Mouse (Mus musculus): Measurements from ENCODE around the gene Kat5. TPM values are rescaled to one million over a fixed set of nuclear protein-coding genes. Genes with fewer than 3 reads are reported as not detected.

Gene Kat5
- polyA plus RNA-seq, 1 experiment from 2014 or later, result 72.7 TPM

DNA sequence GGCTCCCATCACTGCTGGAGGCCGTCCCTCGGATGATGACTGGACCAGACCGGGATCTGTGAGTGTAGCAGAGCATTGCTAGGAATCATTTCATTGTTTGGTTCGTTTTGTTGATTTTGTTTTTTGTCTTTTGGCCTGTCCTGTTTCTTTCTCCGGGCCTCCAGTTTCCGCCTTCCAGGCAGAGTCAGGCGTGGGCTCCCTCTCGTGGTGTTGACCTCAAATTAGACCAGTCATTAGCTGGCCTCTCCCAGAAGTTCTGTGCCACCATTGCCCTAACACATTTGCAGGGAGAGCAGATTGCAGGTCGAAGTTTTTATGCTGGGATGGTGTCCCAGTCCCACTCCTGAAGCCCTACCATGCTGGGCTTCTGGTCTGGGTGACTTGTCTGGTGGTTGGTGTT is 20.9 kb downstream of the Kat5 start:
- WGBS, result 85% methylated on average over 9 of the region's 9 CpGs
- no peak for ATAC-seq
- Histone ChIP-seq H3K9me3 (replicated peaks) (no peaks in the 10 kb centered on the region), H3K36me3 (ENCODE audit: poor library complexity, severe bottlenecking) (no peaks in the 10 kb centered on the region), H3K27me3 (no peaks in the 10 kb centered on the region), H3K4me3 (no peak overlapping the region), H3K9ac (0 out of 2 replicates have a peak overlapping the region, but pooled peaks have one; percentile 13), H3K4me2 (no peak overlapping the region), H3K4me1 (no peaks in the 10 kb centered on the region), H3K27ac (no peak overlapping the region)

DNA sequence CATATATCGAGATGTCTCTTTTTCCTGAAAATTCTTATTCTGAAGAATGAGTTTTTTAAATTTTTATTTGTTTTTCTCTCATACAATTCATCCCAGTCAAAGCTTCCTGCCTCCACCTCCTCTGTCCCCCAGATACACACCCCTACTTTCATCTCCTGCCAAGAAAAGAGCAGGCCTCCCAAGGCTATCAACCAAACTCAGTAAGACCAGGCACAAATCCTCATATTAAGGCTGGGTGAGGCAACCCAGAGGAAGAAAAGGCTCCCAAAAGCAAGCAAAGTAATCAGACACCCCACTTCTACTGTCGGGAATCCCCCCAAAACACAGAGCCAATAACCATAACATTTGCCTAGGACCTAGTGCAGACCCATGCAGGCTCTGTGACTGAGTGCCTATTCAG is 28.0 kb downstream of the Kat5 start:
- Histone ChIP-seq H3K36me3 (ENCODE audit: poor library complexity, severe bottlenecking) (no peaks in the 10 kb centered on the region), H3K4me2 (no peak overlapping the region), H3K27me3 (no peaks in the 10 kb centered on the region), H3K4me3 (no peak overlapping the region), H3K9ac (no peak overlapping the region), H3K9me3 (replicated peaks) (no peaks in the 10 kb centered on the region), H3K4me1 (no peaks in the 10 kb centered on the region), H3K27ac (no peak overlapping the region)
- WGBS, result 80% methylated on average over 2 of the region's 2 CpGs
- ATAC-seq, result no peak

DNA sequence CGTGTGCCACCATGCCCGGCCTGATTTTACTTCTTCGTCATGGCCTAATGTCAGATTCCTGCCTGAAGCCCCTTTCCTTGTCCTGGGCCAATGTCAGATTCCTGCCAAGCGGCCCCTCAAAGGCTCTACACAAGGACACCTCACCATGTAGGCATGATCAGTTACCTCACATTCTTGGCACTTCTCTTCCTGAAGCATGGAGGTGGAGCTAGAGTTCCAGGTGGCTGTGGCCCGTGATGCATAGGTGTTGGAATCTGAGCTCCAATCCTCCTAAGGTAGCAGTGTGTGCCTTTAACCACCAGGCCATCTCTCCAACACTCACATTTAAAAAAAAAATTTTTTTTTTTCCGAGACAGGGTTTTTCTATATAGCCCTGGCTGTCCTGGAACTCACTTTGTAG is 29.3 kb downstream of the Kat5 start:
- no peak overlapping the region for H3K9ac ChIP-seq
- no peak for ATAC-seq
- no peak overlapping the region for H3K27ac ChIP-seq
- H3K27me3 ChIP-seq, result no peaks in the 10 kb centered on the region
- 88% methylated on average over 6 of the region's 6 CpGs for WGBS
- H3K36me3 ChIP-seq (ENCODE audit: poor library complexity, severe bottlenecking), result no peaks in the 10 kb centered on the region
- H3K9me3 ChIP-seq (replicated peaks), result no peaks in the 10 kb centered on the region
- H3K4me2 ChIP-seq, result no peak overlapping the region
- H3K4me1 ChIP-seq, result no peaks in the 10 kb centered on the region
- no peak overlapping the region for H3K4me3 ChIP-seq

GRCm38 (mm10) chr19:5579971-5580370 is 30.1 kb downstream of the Kat5 start:
- Histone ChIP-seq H3K4me2 (no peak overlapping the region), H3K4me3 (no peak overlapping the region), H3K36me3 (ENCODE audit: poor library complexity, severe bottlenecking) (no peaks in the 10 kb centered on the region), H3K4me1 (no peaks in the 10 kb centered on the region), H3K9me3 (replicated peaks) (no peaks in the 10 kb centered on the region), H3K9ac (no peak overlapping the region), H3K27me3 (no peaks in the 10 kb centered on the region), H3K27ac (no peak overlapping the region)
- ATAC-seq, result no peak
- WGBS, result 80% methylated on average over 4 of the region's 4 CpGs

- H3K27ac ChIP-seq, result no peak overlapping the region
- H3K9me3 ChIP-seq (replicated peaks), result no peaks in the 10 kb centered on the region
- no peak for ATAC-seq
- H3K36me3 ChIP-seq (ENCODE audit: poor library complexity, severe bottlenecking), result 0 out of 2 replicates have a peak, but pooled peaks cover 4% of the 10 kb centered on the region
- no peak overlapping the region for H3K4me2 ChIP-seq
- H3K4me1 ChIP-seq, result no peaks in the 10 kb centered on the region
- H3K4me3 ChIP-seq, result no peak overlapping the region
- H3K9ac ChIP-seq, result no peak overlapping the region
- no peaks in the 10 kb centered on the region for H3K27me3 ChIP-seq
- WGBS, result 100% methylated on average over 1 of the region's 1 CpGs
Measured at GRCm38 (mm10) chr19:5575336-5575735, 34.7 kb downstream of the Kat5 start.

DNA sequence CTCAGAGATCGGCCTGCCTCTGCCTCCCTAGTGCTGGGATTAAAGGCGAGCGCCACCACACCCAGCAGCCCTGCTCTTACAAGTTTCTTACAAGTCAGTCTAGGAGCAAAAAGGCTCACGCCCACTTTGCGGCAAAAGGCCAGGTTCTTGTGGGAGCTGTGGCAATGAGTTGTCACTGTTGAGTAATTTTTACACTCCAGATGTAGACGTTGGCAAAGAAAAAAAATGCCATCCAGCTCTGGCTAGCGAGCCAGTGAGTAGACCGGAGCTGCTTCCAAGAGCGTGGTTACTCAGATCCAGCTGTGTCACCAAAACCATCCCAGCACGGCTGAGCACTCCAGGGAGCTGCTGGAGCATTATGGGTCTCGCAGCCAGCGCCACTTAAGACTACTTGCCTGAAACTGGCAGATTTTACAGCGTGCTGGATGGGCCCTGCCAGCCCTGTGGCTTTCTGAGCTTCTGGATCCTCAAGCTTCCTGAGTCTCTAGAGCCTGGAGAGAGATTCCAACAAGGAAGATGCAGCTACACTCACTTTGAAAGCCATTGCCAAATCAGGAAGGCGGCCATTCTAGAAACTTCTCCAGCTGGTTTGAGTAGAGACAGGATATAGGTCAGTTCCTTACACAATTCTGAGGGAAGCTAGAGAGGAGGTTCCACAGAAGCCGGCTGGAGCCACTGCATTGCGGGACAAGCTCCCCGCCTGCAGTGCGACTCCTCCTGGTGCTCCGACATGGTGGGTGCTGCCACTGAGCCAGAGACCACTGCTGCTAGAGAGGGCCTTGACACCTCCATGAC is 37.5 kb downstream of the Kat5 start:
- H3K27me3 ChIP-seq, result no peaks in the 10 kb centered on the region
- H3K9me3 ChIP-seq (replicated peaks), result no peaks in the 10 kb centered on the region
- no peak overlapping the region for H3K4me2 ChIP-seq
- no peak overlapping the region for H3K27ac ChIP-seq
- WGBS, result 90% methylated on average over 19 of the region's 19 CpGs
- ATAC-seq, result no peak
- peaks cover 10% of the 10 kb centered on the region for H3K4me1 ChIP-seq
- H3K4me3 ChIP-seq, result no peak overlapping the region
- H3K36me3 ChIP-seq (ENCODE audit: poor library complexity, severe bottlenecking), result 0 out of 2 replicates have a peak, but pooled peaks cover 8% of the 10 kb centered on the region
- peak overlapping the region; percentile 8; the same call in 1 of the 2 replicates for H3K9ac ChIP-seq

- no peak overlapping the region for H3K4me3 ChIP-seq
- H3K9me3 ChIP-seq (replicated peaks), result no peaks in the 10 kb centered on the region
- 0 out of 2 replicates have a peak, but pooled peaks cover 8% of the 10 kb centered on the region for H3K36me3 ChIP-seq (ENCODE audit: poor library complexity, severe bottlenecking)
- 86% methylated on average over 5 of the region's 5 CpGs for WGBS
- peaks cover 2% of the 10 kb centered on the region; the same call in 1 of the 2 replicates for H3K27me3 ChIP-seq
- no peak overlapping the region for H3K27ac ChIP-seq
- peaks cover 15% of the 10 kb centered on the region for H3K4me1 ChIP-seq
- H3K9ac ChIP-seq, result no peak overlapping the region
- H3K4me2 ChIP-seq, result no peak overlapping the region
- no peak for ATAC-seq
Measured at GRCm38 (mm10) chr19:5571831-5572230, 38.2 kb downstream of the Kat5 start.

DNA sequence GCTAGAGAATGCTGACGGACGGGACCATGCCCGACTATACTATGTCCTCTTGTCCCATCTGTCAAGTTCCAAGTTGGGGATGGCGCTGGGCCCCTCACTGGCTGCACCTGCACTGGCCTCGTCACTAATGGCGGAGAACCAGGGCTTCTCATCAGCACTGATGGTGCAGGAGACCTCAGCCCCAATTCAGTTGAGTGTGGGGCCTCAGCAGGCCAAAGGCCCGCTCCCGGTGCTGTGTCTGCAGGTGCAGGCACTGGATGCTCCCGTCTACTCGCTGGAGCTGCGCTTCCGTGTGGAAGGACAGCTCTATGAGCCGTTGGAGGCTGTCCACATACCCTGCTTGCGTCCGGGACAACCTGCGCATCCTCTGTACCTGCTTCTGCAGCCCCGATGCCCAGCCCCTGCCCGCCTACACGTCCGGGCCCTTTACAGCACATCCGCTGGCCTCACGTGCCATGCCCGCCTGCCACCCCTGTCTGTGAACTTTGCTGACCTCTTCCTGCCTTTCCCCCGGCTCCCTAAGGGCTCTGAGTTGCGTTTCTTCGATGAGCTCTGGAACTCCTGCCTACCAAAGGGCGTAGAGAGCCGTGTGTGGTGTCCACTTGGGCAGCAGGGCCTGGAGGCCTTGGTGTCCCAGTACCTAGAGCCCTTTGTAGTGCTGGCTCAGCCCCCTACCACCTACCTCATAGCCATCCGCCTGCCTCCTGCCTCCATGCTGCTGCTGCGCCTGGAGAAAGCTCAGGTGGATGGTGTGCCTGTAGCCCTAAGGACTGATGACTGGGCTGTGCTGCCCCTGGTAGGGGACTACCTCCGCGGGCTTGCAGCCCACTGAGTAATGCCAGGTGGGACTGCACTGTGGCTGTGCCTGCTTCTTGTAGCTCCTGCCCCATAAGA is 39.4 kb downstream of the Kat5 start:
- WGBS, result 91% methylated on average over 32 of the region's 32 CpGs

GRCm38 (mm10) chr19:5569521-5569920 is 40.5 kb downstream of the Kat5 start:
- no peaks in the 10 kb centered on the region for H3K9me3 ChIP-seq (replicated peaks)
- H3K4me1 ChIP-seq, result peaks cover 17% of the 10 kb centered on the region
- no peak overlapping the region for H3K27ac ChIP-seq
- 0 out of 2 replicates have a peak, but pooled peaks cover 8% of the 10 kb centered on the region for H3K36me3 ChIP-seq (ENCODE audit: poor library complexity, severe bottlenecking)
- H3K4me2 ChIP-seq, result no peak overlapping the region
- H3K9ac ChIP-seq, result no peak overlapping the region
- H3K4me3 ChIP-seq, result no peak overlapping the region
- ATAC-seq, result no peak
- peaks cover 19% of the 10 kb centered on the region for H3K27me3 ChIP-seq
- WGBS, result 87% methylated on average over 10 of the region's 10 CpGs

More for the DNA sequence above, 39.4 kb downstream of the Kat5 start:
- peaks cover 17% of the 10 kb centered on the region for H3K4me1 ChIP-seq
- H3K36me3 ChIP-seq (ENCODE audit: poor library complexity, severe bottlenecking), result 0 out of 2 replicates have a peak, but pooled peaks cover 8% of the 10 kb centered on the region
- H3K4me2 ChIP-seq, result no peak overlapping the region
- no peak overlapping the region for H3K27ac ChIP-seq
- no peaks in the 10 kb centered on the region for H3K9me3 ChIP-seq (replicated peaks)
- ATAC-seq, result no peak
- H3K27me3 ChIP-seq, result peaks cover 14% of the 10 kb centered on the region
- 0 out of 2 replicates have a peak overlapping the region, but pooled peaks have one; percentile 5 for H3K9ac ChIP-seq
- H3K4me3 ChIP-seq, result no peak overlapping the region

DNA sequence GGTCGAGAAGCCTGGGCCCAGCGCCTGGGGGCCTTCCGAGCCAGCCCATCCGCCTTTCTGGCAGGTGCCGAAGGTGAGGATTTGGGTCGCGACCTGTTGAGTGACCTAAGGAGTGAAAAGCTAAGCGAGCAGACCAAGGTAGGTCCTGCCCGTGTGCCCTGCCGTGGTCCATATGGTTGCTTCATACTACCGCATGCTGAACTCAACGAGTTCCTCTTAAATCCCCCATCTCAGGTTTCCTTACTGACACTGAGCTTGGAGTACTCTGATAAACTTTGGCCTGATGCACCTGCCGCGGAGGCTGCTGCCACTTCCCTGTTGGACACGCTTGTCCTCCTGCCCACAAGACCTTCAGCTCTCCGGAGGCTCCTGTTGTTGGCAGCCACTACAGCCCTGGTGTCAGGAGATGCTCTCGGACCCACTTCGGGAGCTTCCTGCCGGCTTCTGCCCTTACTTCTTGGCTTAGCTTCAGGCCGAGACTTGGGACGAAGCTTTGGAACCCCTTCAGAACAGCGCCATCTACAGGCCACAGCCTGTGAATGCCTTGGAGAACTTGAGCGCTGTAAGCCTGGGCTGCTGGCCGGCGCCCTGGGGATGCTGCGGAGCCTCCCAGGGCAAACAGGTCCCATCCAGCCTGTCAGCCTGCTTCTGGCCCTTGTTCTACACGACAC is 41.4 kb downstream of the Kat5 start:
- 0 out of 2 replicates have a peak, but pooled peaks cover 8% of the 10 kb centered on the region for H3K36me3 ChIP-seq (ENCODE audit: poor library complexity, severe bottlenecking)
- peaks cover 28% of the 10 kb centered on the region for H3K27me3 ChIP-seq
- peak overlapping the region; percentile 75 for H3K4me3 ChIP-seq
- H3K4me2 ChIP-seq, result peak overlapping the region; percentile 91
- peak overlapping the region; percentile 84 for H3K27ac ChIP-seq
- peak overlapping the region; percentile 78; the same call in 1 of the 2 replicates for H3K9ac ChIP-seq
- H3K9me3 ChIP-seq (replicated peaks), result no peaks in the 10 kb centered on the region
- peaks cover 17% of the 10 kb centered on the region for H3K4me1 ChIP-seq
- peak; percentile 31; the same call in 1 of the 2 replicates for ATAC-seq
- WGBS, result 7% methylated on average over 27 of the region's 27 CpGs

GRCm38 (mm10) chr19:5567534-5568469 is 42.2 kb downstream of the Kat5 start, which contains the start of gene Ap5b1:
Gene Ap5b1 (plus strand): TSS chr19:5568025.
- H3K4me2 ChIP-seq, result peak within 1 kb of the TSS; percentile 91
- under 1% methylated on average over 78 of the region's 102 CpGs for WGBS
- H3K27me3 ChIP-seq, result peaks cover 36% of the 10 kb centered on the region
- H3K36me3 ChIP-seq (ENCODE audit: poor library complexity, severe bottlenecking), result 0 out of 2 replicates have a peak, but pooled peaks cover 8% of the 10 kb centered on the region
- peak within 1 kb of the TSS; percentile 78 for H3K9ac ChIP-seq
- H3K4me3 ChIP-seq, result peak within 1 kb of the TSS; percentile 75
- peak; percentile 90 for ATAC-seq
- H3K27ac ChIP-seq, result peak within 1 kb of the TSS; percentile 84
- no peaks in the 10 kb centered on the region for H3K9me3 ChIP-seq (replicated peaks)
- peaks cover 17% of the 10 kb centered on the region for H3K4me1 ChIP-seq
